Mouse (Mus musculus): ENCODE data around the gene Gm17409.

The Gm17409 gene

DNA sequence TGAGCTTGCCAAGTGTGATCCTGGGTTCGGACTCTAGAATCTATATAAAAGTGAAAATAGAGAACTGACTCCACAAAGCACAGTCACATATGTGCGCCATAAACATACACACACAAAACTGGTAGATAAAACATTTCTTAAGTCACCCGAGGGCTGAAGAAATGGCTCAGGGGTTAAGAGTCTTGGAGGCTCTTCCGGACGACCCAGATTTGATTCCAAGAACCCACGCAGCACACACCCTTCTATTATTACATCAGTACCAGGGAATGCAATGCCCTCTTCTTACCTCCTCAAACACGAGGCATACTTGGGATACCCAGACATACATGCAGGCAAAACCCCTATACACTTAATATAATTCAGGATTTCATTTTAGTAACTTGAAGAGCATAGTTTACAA is at the start of gene Gm17409:
Gm17409 (plus strand) TSS at position 301 of the 400 bp plus-strand sequence.
- no peak for DNase-seq (ENCODE audit: low spot score in 2 of 2)

GRCm38 (mm10) chr2:58423319-58423718 is 46.6 kb upstream of the Gm17409 start:
- DNase-seq (ENCODE audit: low spot score in 2 of 2), result no peak

GRCm38 (mm10) chr2:58425436-58426004 is 44.4 kb upstream of the Gm17409 start:
- no peak for DNase-seq (ENCODE audit: low spot score in 2 of 2)

DNA sequence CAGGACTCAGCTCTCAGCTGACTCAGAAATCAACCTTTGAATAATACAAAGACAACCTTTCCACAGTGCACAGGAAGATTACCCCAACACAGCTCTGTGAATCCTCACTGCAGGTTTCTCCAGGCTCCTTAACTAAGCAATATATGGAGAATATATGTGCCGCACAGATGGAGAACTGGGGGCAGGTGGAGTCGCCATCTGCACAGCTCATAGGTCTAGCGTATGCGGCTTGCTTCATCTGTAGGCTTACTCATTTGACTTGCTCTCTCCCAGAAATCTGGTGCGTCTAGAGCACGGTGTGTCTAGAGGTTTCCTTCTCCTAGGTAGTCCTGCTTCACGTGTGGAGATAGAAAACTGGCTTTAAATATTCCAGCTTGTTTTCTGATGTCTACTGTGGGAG is 37.7 kb upstream of the Gm17409 start:
- no peak for DNase-seq (ENCODE audit: low spot score in 2 of 2)

DNA sequence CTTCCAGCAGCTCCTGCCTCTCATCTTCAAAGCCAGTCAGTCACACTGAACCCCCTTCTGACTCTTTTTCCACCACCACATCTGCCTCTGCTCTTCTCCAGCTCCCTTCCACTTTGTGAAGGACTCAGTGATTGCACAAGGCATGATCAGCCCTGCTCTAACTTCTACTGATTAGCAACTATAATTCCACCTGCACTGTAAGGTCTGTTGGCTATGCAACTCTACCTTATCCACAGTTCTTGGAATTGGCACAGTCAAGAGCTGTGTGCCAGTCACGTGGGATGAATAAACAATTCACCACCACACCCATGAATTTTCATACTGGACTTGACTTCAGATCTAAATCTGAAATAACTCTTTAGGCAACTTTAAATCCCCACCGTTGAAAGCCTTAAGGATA is 36.6 kb upstream of the Gm17409 start:
- no peak for DNase-seq (ENCODE audit: low spot score in 2 of 2)

DNA sequence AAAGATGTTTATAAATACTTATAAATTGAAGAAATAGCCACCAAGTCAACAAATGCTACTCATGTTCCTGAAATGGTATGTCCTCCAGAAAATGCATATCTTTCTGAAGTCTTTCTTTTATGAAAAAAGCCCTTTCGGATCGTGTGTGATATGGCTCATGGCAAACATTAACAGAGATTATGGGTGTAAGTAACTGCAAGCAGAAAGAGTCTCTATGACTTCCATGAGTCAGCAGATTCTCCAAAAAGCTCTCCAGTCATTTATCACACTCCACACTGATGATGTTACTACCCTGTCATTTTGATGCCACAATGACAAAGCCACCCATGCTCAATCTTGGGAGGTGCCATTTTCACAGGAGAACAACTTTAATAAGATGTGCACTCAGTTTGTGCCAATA is 35.5 kb upstream of the Gm17409 start:
- no peak for DNase-seq (ENCODE audit: low spot score in 2 of 2)

DNA sequence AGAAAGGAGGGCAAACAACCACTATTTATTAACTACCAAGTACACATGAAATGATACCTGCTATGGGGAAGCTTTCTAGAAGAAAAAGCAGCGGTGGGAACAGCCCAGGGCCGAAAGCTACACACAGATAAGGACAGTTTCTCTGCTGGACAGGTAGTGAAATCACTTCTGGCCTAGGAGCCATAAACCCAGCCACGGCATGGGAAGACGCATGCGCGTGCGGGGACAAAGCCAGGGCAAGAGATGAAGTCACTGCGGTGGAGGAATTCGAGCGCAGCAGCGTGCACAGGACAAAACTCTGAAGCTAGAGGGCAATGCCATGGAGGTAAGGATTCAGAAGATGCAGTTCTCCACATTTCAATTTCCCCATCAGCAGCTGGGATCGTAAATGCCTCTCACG is 34.4 kb upstream of the Gm17409 start:
- DNase-seq (ENCODE audit: low spot score in 2 of 2), result no peak

DNA sequence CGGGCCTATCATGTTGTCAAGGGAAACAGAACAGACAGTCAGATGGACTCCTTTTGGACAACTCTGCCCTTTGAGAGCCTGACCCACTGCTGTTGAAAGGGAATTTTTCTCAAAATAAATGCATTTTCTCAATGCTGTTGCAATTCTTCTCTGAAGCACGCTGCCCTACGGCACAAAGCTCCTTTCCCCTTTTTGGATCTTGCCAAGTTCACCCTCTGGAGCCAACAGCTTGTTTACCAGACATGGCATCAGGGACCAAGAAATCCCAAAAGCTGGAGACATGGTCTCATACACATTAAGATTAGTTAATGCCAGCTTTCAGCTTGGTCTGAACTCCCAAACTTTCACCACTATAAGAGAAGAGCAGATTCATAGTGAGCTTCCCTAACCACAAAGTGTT is 33.0 kb upstream of the Gm17409 start:
- DNase-seq (ENCODE audit: low spot score in 2 of 2), result no peak

DNA sequence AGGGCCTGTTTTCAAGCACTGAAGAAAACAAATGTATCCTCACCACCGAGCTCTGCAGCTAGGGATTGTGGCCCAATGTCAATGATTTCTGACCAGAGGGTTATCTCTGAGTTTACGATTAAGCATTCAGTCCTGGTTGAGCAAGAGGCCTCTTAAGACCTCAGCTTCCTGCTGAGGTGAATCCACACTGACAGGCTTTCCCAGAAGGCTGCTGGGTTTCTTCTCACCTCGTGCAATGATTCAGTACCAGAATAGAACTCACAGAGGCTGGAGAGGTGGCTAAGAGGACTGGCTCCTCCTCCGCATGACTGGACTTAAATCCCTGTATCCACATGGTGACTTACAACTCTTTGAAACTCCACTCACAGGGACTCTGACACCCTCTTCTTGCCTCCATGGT is 26.8 kb upstream of the Gm17409 start:
- no peak for DNase-seq (ENCODE audit: low spot score in 2 of 2)

- DNase-seq (ENCODE audit: low spot score in 2 of 2), result no peak
These were observed 22.9 kb upstream of the Gm17409 start for GRCm38 (mm10) chr2:58447001-58447400.

DNA sequence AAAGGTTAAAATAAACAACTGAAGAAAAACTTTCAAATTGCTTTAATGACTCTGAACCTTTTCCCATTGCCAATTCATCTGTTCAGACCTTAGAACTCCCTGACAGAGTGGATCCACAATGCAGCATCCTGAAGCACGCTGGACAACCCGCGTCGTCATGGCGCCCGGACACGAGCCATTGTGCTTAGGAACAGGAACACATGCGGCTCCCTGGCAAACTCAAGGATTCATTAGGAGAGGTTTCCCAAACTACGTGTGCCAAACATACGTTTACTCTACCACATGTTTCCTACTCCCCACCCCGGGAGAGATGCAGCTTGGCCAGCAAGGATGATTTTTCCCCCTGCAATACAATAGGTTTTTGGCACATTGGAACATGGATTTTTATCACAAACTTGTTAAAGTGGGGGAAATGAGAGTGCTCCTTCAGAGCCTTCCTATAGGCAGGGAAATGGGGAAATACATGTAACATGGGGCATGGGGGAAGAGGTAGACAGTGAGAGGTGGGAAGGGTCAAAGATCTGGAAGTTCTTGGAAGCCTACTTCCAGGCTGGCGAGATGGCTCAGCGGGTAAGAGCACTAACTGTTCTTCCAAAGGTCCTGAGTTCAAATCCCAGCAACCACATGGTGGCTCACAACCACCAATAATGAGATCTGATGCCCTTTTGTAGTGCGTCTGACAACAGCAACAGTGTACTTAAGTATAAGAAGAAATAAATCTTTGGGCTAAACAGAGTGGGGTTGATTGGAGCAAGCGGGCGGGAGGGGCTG is 15.6 kb upstream of the Gm17409 start:
- DNase-seq (ENCODE audit: low spot score in 2 of 2), result no peak

DNA sequence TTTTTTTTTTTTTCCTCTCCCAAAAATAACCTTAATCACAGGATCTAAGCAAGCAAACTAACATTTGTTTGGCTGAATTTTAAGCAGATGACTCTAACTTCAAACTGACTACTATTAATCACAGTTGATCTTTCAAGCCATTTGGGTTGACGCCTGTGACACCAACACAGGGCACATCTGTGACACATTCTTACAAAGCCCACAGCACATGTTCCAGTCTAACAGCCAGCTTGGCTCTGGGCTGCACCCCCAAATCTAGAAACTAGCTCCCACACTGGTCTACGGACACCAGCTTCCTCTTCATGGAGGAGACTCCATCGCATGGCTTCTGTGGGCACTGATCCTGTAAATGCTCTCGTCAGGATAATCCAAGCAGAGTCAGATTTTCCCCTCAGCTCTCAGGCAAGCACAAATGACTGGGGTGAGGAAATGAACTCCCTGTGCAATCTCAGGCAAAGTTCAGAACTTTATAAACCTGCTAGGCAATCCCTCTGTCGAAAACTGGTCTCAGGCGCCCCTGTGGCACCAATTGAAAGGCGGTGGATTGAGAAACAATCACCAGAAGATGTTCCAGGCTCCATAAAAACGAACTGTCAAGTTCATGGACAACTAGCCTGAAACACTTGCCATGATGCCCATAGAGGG is 13.0 kb upstream of the Gm17409 start:
- no peak for DNase-seq (ENCODE audit: low spot score in 2 of 2)

- DNase-seq (ENCODE audit: low spot score in 2 of 2), result no peak
These were observed 12.4 kb upstream of the Gm17409 start for GRCm38 (mm10) chr2:58457488-58457865.

- DNase-seq (ENCODE audit: low spot score in 2 of 2), result peak in 1 of 2 experiments; percentile 4
These were observed 11.0 kb upstream of the Gm17409 start for GRCm38 (mm10) chr2:58458820-58459371.

- no peak for DNase-seq (ENCODE audit: low spot score in 2 of 2)
These were observed 374 bp downstream of the Gm17409 start for GRCm38 (mm10) chr2:58470290-58470689.

DNA sequence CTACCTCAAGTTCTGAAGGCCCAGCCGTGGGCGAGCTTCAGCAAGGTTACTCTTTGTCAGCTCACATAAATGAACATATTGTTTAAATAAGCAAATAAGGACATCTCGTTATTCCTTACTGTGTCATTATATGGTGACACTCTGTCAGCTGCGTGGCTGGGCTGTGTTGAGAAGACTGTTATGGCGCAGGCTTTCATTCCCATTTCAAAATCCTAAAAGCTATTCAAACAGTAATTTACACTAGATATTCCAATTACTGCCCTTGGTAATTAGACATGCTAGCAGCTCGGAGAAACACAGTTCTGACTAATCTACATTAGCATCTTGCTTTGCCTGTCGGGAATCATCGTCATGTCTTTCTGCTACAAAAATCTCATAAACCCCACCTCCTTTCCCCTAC is 5.7 kb downstream of the Gm17409 start:
- no peak for DNase-seq (ENCODE audit: low spot score in 2 of 2)

DNA sequence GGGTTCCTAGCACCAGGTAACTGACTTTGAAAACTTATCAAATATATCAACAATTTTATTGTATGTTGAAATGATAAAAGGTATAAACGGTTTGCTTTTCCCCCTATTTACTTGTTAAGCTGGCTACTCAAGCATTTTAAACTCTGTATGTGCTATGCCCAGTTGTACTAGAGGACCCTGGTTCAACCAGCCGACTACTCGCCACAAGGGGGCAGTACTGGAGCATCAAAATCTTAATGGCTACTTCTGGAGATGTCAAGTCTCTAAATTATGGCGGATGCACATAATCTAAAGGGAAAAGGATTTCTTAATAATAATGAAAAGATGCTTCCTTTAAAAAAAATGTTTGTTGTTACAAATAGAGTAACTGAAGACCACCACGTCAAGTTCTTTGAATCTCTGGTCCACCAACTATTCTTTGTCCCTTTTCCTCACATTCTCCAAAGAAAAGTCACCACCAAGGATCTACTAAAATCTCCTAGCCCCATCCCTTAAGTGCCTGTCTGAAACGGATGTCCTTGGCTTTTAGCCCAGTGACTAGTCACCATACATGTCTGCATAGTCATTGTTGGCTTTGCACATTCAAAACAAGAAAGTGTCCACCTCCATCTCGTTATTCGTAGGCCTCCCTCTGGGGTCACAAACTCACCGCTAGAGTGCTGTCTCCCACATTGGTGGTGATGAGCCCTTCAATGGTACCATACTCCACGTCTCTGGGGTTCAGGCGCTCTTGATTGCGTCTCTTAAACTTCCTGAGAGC is 7.2 kb downstream of the Gm17409 start:
- peak in 1 of 2 experiments; percentile 28 for DNase-seq (ENCODE audit: low spot score in 2 of 2)

DNA sequence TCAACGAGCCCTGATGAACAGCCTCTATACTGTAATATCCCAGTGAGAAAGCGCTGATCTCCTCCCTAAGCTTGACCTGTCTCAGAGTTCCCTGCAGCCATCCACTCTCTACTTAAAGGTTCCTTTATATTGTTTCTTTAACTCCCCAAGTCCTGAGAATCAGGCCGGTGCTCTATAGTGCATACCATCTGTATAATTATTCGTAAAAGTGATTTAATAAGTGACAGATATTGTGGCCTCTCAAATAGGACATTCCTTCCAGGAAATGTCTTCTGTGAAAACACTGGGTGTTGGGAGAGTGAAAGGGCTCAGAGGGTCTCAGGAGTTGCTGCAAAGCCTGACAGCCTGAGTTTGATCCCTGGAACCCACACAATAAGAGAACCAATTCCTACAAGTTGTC is 8.2 kb downstream of the Gm17409 start:
- DNase-seq (ENCODE audit: low spot score in 2 of 2), result no peak

- DNase-seq (ENCODE audit: low spot score in 2 of 2), result no peak
These were observed 9.6 kb downstream of the Gm17409 start for GRCm38 (mm10) chr2:58479536-58479935.

- no peak for DNase-seq (ENCODE audit: low spot score in 2 of 2)
These were observed 10.8 kb downstream of the Gm17409 start for GRCm38 (mm10) chr2:58480764-58481163.

DNA sequence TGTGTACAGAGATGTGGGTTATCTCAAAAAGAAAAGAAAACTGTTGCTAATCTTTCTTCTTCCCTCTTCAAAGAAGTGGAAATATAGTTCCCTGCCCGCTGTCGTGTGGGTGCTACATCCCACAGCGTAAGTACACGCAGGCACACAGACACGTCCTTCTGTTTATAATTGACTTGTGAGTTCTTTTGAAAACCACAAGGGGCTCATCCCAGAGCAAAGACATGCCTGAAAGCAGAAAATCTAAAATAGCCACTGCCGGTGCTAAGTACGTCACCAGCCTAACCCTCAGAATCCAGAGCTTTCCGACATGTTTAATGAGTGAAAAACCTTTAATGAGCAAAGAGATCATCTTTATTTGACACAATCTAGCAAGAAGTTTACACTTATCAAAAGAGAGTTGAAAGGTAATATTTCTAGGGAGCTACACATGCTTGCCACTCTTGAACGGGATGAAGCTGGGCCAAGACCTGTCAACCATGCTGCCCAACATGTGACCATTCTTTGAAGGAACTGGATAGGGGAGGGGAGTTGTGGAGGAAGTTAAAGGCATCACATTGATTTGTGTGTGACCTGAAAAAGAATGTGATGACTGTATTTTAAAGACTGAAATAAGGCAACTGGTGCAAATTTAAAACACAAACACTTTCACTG is 11.7 kb downstream of the Gm17409 start:
- no peak for DNase-seq (ENCODE audit: low spot score in 2 of 2)

Data from spleen, postnatal 14 days (tissue).